Mouse (Mus musculus) heart, embryonic 14.5 days (tissue): ENCODE measurements around the gene Sufu. TPM values are rescaled to one million over a fixed set of nuclear protein-coding genes. Genes with fewer than 3 reads are reported as not detected.
A peak's percentile ranks its signal among the peaks of the same experiment; 100 is the strongest.

Experiments used
- ATAC-seq: fragments of 200-750 bp; cut with Nextera tagmentation; 2 replicates; pipeline ENCODE4 v1.8.0; 2017; ENCODE audit warnings: low read depth, moderate TSS enrichment; ENCODE audit not compliant: insufficient number of reproducible peaks, insufficient read depth, low FRiP score
- H3K27ac ChIP-seq, 2 experiments: fragments of 200-500 bp in 1 of 2; fragments of 300-500 bp in 1 of 2; sonication (generic) in 1 of 2; replicated peaks in 1 of 2; 2 replicates each; pipeline ENCODE4 v1.5.1; 2012 to 2014; ENCODE audit warnings: low read depth in 2 of 2, low read length in 2 of 2, control low read depth in 1 of 2, mild to moderate bottlenecking in 1 of 2, mixed read lengths in 1 of 2; ENCODE audit not compliant: control insufficient read depth in 1 of 2, insufficient read depth in 1 of 2
- H3K27me3 ChIP-seq: fragments of 300-500 bp; sonication (generic); 2 replicates; pipeline ENCODE4 v1.6.1; 2014; ENCODE audit warnings: mild to moderate bottlenecking, low read length, control low read depth; ENCODE audit not compliant: control insufficient read depth, insufficient read depth
- H3K36me3 ChIP-seq: fragments of 300-500 bp; sonication (generic); 2 replicates; pipeline ENCODE4 v1.6.1; 2014; ENCODE audit warnings: mild to moderate bottlenecking, control low read depth, low read length, mixed read lengths; ENCODE audit not compliant: control insufficient read depth, insufficient read depth
- H3K4me1 ChIP-seq, 2 experiments: fragments of 200-500 bp in 1 of 2; fragments of 300-500 bp in 1 of 2; sonication (generic) in 1 of 2; 2 replicates each; pipeline ENCODE4 v1.6.1; 2012 to 2014; ENCODE audit warnings: low read length in 2 of 2, control low read depth in 1 of 2, mixed read lengths in 1 of 2; ENCODE audit not compliant: control insufficient read depth in 2 of 2, insufficient read depth in 2 of 2
- H3K4me2 ChIP-seq: fragments of 300-500 bp; sonication (generic); 2 replicates; pipeline ENCODE4 v1.6.1; 2014; ENCODE audit warnings: mild to moderate bottlenecking, low read length
- H3K4me3 ChIP-seq, 2 experiments: fragments of 200-500 bp in 1 of 2; fragments of 300-500 bp in 1 of 2; sonication (generic) in 1 of 2; 2 replicates each; pipeline ENCODE4 v1.5.1; 2012 to 2014; ENCODE audit warnings: low read length in 2 of 2, mild to moderate bottlenecking in 2 of 2, control low read depth in 1 of 2, low read depth in 1 of 2, moderate library complexity in 1 of 2; ENCODE audit not compliant: control insufficient read depth in 1 of 2, insufficient read depth in 1 of 2
- H3K9ac ChIP-seq: fragments of 300-500 bp; sonication (generic); 2 replicates; pipeline ENCODE4 v1.6.1; 2014; ENCODE audit warnings: mild to moderate bottlenecking, low read length
- H3K9me3 ChIP-seq: fragments of 300-500 bp; sonication (generic); 2 replicates; pipeline ENCODE4 v1.6.1; 2016; ENCODE audit warnings: low read length, control low read depth; ENCODE audit not compliant: control insufficient read depth
- WGBS: fragments of 180-500 bp; shearing (Covaris S2); extraction: QIAGEN DNeasy Blood & Tissue Kit; methylation state at CpG from one replicate; pipeline ENCODE4 v1.1.7; 2014; 5-methylcytosine and 5-hydroxymethylcytosine counted together
- polyA plus RNA-seq: library from polyadenylated mRNA; unstranded; fragments of >200 nt; fragmentation: Nextera tagmentation; extraction: Ambion mirVana; gene quantifications from 2 replicates; pipeline ENCODE4 v1.2.1, GENCODE M21; 2014

Gene Sufu
- polyA plus RNA-seq, 1 experiment from 2014 or later: 18.8 TPM

GRCm38 (mm10) chr19:46418051-46418450, 21.4 kb downstream of the Sufu start:
- Histone ChIP-seq H3K27ac (no peak overlapping the region), H3K9me3 (no peaks in the 10 kb centered on the region), H3K36me3 (no peaks in the 10 kb centered on the region), H3K9ac (no peak overlapping the region), H3K4me3 (no peak overlapping the region), H3K4me1 (peaks cover 8 to 19% of the 10 kb centered on the region in 2 experiments; a peak in 3 of 4 replicates), H3K27me3 (no peaks in the 10 kb centered on the region), H3K4me2 (no peak overlapping the region)
- no peak for ATAC-seq
- 86% methylated on average over 4 of the region's 4 CpGs for WGBS

GRCm38 (mm10) chr19:46420410-46420809, 23.7 kb downstream of the Sufu start:
- H3K4me2 ChIP-seq: no peak overlapping the region

GRCm38 (mm10) chr19:46422384-46423338, 26.0 kb downstream of the Sufu start:
- ATAC-seq: no peak
- Histone ChIP-seq H3K27me3 (no peaks in the 10 kb centered on the region), H3K4me3 (no peak overlapping the region), H3K9ac (no peak overlapping the region), H3K36me3 (peaks cover 6% of the 10 kb centered on the region; the same call in 1 of the 2 replicates), H3K9me3 (no peaks in the 10 kb centered on the region), H3K27ac (no peak overlapping the region), H3K4me2 (no peak overlapping the region), H3K4me1 (peaks cover 5 to 26% of the 10 kb centered on the region in 2 experiments; a peak in 3 of 4 replicates)
- whole genome bisulfite sequencing: 55% methylated on average over 11 of the region's 11 CpGs

More at GRCm38 (mm10) chr19:46420410-46420809, 23.7 kb downstream of the Sufu start:
- Histone ChIP-seq H3K4me3 (no peak overlapping the region), H3K9me3 (no peaks in the 10 kb centered on the region), H3K9ac (no peak overlapping the region), H3K27ac (no peak overlapping the region), H3K4me1 (peaks cover 8 to 25% of the 10 kb centered on the region in 2 experiments; a peak in 3 of 4 replicates), H3K27me3 (no peaks in the 10 kb centered on the region), H3K36me3 (peaks cover 6% of the 10 kb centered on the region; the same call in 1 of the 2 replicates)
- no peak for ATAC-seq
- WGBS: 96% methylated on average over 7 of the region's 7 CpGs

- no peak for ATAC-seq
- Histone ChIP-seq H3K4me1 (peaks cover 5 to 22% of the 10 kb centered on the region in 2 experiments; a peak in 2 of 4 replicates), H3K9me3 (no peaks in the 10 kb centered on the region), H3K4me3 (no peak overlapping the region), H3K9ac (no peak overlapping the region), H3K27ac (peak overlapping the region in 1 of 2 experiments; percentile 10; a peak in 1 of 4 replicates), H3K27me3 (no peaks in the 10 kb centered on the region), H3K36me3 (peaks cover 6% of the 10 kb centered on the region; the same call in 1 of the 2 replicates), H3K4me2 (no peak overlapping the region)
- 68% methylated on average over 8 of the region's 8 CpGs for WGBS
Observed at GRCm38 (mm10) chr19:46425266-46425665, 28.6 kb downstream of the Sufu start.

GRCm38 (mm10) chr19:46426488-46426887, 29.8 kb downstream of the Sufu start:
- Histone ChIP-seq H3K4me1 (peaks cover 5 to 22% of the 10 kb centered on the region in 2 experiments; a peak in 2 of 4 replicates), H3K4me3 (no peak overlapping the region), H3K36me3 (peaks cover 6% of the 10 kb centered on the region; the same call in 1 of the 2 replicates), H3K27ac (no peak overlapping the region), H3K9ac (no peak overlapping the region), H3K9me3 (no peaks in the 10 kb centered on the region), H3K4me2 (no peak overlapping the region), H3K27me3 (no peaks in the 10 kb centered on the region)
- 82% methylated on average over 12 of the region's 12 CpGs for WGBS
- ATAC-seq: no peak

- no peak overlapping the region for H3K9ac ChIP-seq
Observed at GRCm38 (mm10) chr19:46429250-46429649, 32.6 kb downstream of the Sufu start.

GRCm38 (mm10) chr19:46433712-46434111, 37.0 kb downstream of the Sufu start:
- Histone ChIP-seq H3K9ac (no peak overlapping the region), H3K27me3 (no peaks in the 10 kb centered on the region), H3K4me3 (no peak overlapping the region), H3K4me2 (no peak overlapping the region), H3K4me1 (no peaks in the 10 kb centered on the region), H3K27ac (no peak overlapping the region), H3K9me3 (no peaks in the 10 kb centered on the region), H3K36me3 (no peaks in the 10 kb centered on the region)
- ATAC-seq: no peak
- 76% methylated on average over 7 of the region's 7 CpGs for WGBS

More at GRCm38 (mm10) chr19:46429250-46429649, 32.6 kb downstream of the Sufu start:
- Histone ChIP-seq H3K4me1 (peaks cover 0 to 7% of the 10 kb centered on the region in 2 experiments; a peak in 1 of 4 replicates), H3K4me3 (no peak overlapping the region), H3K9me3 (no peaks in the 10 kb centered on the region), H3K4me2 (no peak overlapping the region), H3K27me3 (no peaks in the 10 kb centered on the region), H3K27ac (no peak overlapping the region), H3K36me3 (peaks cover 6% of the 10 kb centered on the region; the same call in 1 of the 2 replicates)
- no peak for ATAC-seq
